Mouse (Mus musculus) midbrain, postnatal 0 days (tissue): ENCODE results near the gene Bax. TPM values are rescaled to one million over a fixed set of nuclear protein-coding genes. Genes with fewer than 3 reads are reported as not detected.
"Not testable (repeated sequence)": the region's sequence is repeated elsewhere in the genome, so short reads cannot be mapped to it uniquely, and the experiment has no call there.

Experiments used
- ATAC-seq: fragments of 200-750 bp; cut with Nextera tagmentation; 2 replicates; pipeline ENCODE4 v1.8.0; 2017; ENCODE audit warnings: moderate number of reproducible peaks, mild to moderate bottlenecking, moderate TSS enrichment, moderate library complexity; ENCODE audit not compliant: low FRiP score
- DNase-seq: peaks from one replicate; pipeline ENCODE4 v3.0.0-alpha.2; 2015; ENCODE audit warnings: low spot score
- H3K27ac ChIP-seq: fragments of 300-500 bp; sonication (generic); 2 replicates; pipeline ENCODE4 v1.5.1; 2014; ENCODE audit warnings: low read depth, mild to moderate bottlenecking, low read length, mixed read lengths
- H3K27me3 ChIP-seq: fragments of 300-500 bp; sonication (generic); 2 replicates; pipeline ENCODE4 v1.6.1; 2014; ENCODE audit warnings: low read length, control low read depth, mixed read lengths; ENCODE audit not compliant: insufficient read depth
- H3K36me3 ChIP-seq: fragments of 300-500 bp; sonication (generic); 2 replicates; pipeline ENCODE4 v1.6.1; 2014; ENCODE audit warnings: low read length, control low read depth, mixed read lengths; ENCODE audit not compliant: insufficient read depth
- H3K4me1 ChIP-seq: fragments of 300-500 bp; sonication (generic); 2 replicates; pipeline ENCODE4 v1.6.1; 2014; ENCODE audit warnings: mild to moderate bottlenecking, control low read depth, antibody characterized with exemption, low read length, mixed read lengths; ENCODE audit not compliant: insufficient read depth
- H3K4me2 ChIP-seq: fragments of 300-500 bp; sonication (generic); 2 replicates; pipeline ENCODE4 v1.6.1; 2014; ENCODE audit warnings: low read depth, mild to moderate bottlenecking, low read length, mixed read lengths; ENCODE audit not compliant: poor library complexity, severe bottlenecking
- H3K4me3 ChIP-seq: fragments of 300-500 bp; sonication (generic); 2 replicates; pipeline ENCODE4 v1.5.1; 2014; ENCODE audit warnings: low read depth, mild to moderate bottlenecking, low read length, moderate library complexity
- H3K9ac ChIP-seq: fragments of 300-500 bp; sonication (generic); replicated peaks from 2 replicates; pipeline ENCODE4 v1.6.1; 2014; ENCODE audit warnings: mild to moderate bottlenecking, low read length, moderate library complexity, mixed read lengths; ENCODE audit not compliant: poor library complexity, severe bottlenecking
- H3K9me3 ChIP-seq: fragments of 300-500 bp; sonication (generic); 2 replicates; pipeline ENCODE4 v1.6.1; 2016; ENCODE audit warnings: low read length, control low read depth
- CTCF ChIP-seq: IDR thresholded peaks from 2 replicates; pipeline ENCODE4 v1.5.1; 2016; ENCODE audit warnings: antibody characterized with exemption, mild to moderate bottlenecking
- WGBS: fragments of 180-500 bp; shearing (Covaris S2); extraction: QIAGEN DNeasy Blood & Tissue Kit; methylation state at CpG from one replicate; pipeline ENCODE4 v1.1.7; 2014; 5-methylcytosine and 5-hydroxymethylcytosine counted together
- polyA plus RNA-seq: library from polyadenylated mRNA; unstranded; fragments of >200 nt; fragmentation: Nextera tagmentation; extraction: Ambion mirVana; gene quantifications from 2 replicates; pipeline ENCODE4 v1.2.1, GENCODE M21; 2015
- total RNA-seq: library from RNA; depleted of rRNA; stranded (reverse); fragments of >200 nt; gene quantifications from 2 replicates; pipeline ENCODE4 v1.2.3, GENCODE M21; 2014

Gene Bax
- total and polyA plus RNA-seq, 2 experiments from 2014 or later, result 144 to 258 TPM

GRCm38 (mm10) chr7:45461326-45461725 lies 5.4 kb downstream of the Bax start:
- ATAC-seq, result no peak
- no peak for DNase-seq
- no peak overlapping the region for H3K4me2 ChIP-seq
- peak overlapping the region; percentile 82; the same call in 1 of the 2 replicates for H3K27ac ChIP-seq
- no peaks in the 10 kb centered on the region for H3K27me3 ChIP-seq
- H3K9ac ChIP-seq, result no peak overlapping the region
- peaks cover 25% of the 10 kb centered on the region for H3K36me3 ChIP-seq
- TF ChIP-seq CTCF, result no peak
- WGBS, result 60% methylated on average over 5 of the region's 5 CpGs
- H3K4me3 ChIP-seq, result no peak overlapping the region
- H3K9me3 ChIP-seq, result no peaks in the 10 kb centered on the region
- peaks cover 15% of the 10 kb centered on the region for H3K4me1 ChIP-seq

GRCm38 (mm10) chr7:45460860-45461314 lies 5.8 kb downstream of the Bax start:
- peaks cover 14% of the 10 kb centered on the region for H3K4me1 ChIP-seq
- H3K36me3 ChIP-seq, result peaks cover 27% of the 10 kb centered on the region
- no peak overlapping the region for H3K9ac ChIP-seq
- H3K4me2 ChIP-seq, result no peak overlapping the region
- H3K9me3 ChIP-seq, result no peaks in the 10 kb centered on the region
- ATAC-seq (no peak), DNase-seq (peak; percentile 72)
- no peak overlapping the region for H3K4me3 ChIP-seq
- H3K27me3 ChIP-seq, result no peaks in the 10 kb centered on the region
- 44% methylated on average over 13 of the region's 13 CpGs for WGBS
- H3K27ac ChIP-seq, result peak overlapping the region; percentile 82; the same call in 1 of the 2 replicates
- TF ChIP-seq CTCF, result no peak

DNA sequence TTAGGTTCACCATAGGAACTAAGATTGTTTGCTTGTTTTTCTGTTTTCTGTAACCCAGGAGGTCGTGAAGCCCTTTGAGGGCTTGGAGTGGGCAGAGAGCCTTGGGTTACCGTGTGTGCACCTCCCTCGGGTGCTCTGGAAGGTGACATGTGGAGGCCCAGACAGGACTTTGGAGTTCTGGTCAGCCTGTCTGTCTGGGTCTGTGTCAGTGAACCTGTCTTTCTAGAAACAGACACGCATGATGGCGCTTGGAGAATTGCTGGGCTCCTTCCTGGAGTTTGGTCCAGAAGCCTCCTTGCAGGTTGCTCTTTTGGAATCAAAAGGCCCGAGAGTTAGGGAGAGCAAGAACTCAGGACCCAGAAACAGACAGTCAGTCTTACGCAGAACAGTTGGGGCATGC lies 6.3 kb downstream of the Bax start:
- peaks cover 12% of the 10 kb centered on the region for H3K4me1 ChIP-seq
- ATAC-seq, result no peak; the same call in 1 of the 2 replicates

GRCm38 (mm10) chr7:45459564-45460140 lies 7.0 kb downstream of the Bax start, which contains the start of gene Ftl1:
Gene Ftl1 (minus strand): TSS chr7:45459884.
- peak within 1 kb of the TSS; percentile 83 for H3K9ac ChIP-seq
- H3K36me3 ChIP-seq, result peaks cover 37% of the 10 kb centered on the region
- DNase-seq (peak; percentile 100), ATAC-seq (peak; percentile 95)
- WGBS, result 1% methylated on average over 23 of the region's 37 CpGs
- H3K4me1 ChIP-seq, H3K27me3 ChIP-seq, H3K9me3 ChIP-seq: not testable (repeated sequence)
- H3K4me2 ChIP-seq, result peak within 1 kb of the TSS; percentile 74
- peak within 1 kb of the TSS; percentile 89 for H3K27ac ChIP-seq
- peak within 1 kb of the TSS; percentile 74 for H3K4me3 ChIP-seq

More for the DNA sequence above, 6.3 kb downstream of the Bax start:
- H3K9me3 ChIP-seq, result no peaks in the 10 kb centered on the region
- H3K4me3 ChIP-seq, result peak overlapping the region; percentile 74; the same call in 1 of the 2 replicates
- no peak for TF ChIP-seq CTCF
- H3K4me2 ChIP-seq, result peak overlapping the region; percentile 47
- peak overlapping the region; percentile 82 for H3K27ac ChIP-seq
- H3K9ac ChIP-seq, result no peak overlapping the region
- WGBS, result 70% methylated on average over 7 of the region's 7 CpGs
- peaks cover 32% of the 10 kb centered on the region for H3K36me3 ChIP-seq
- no peaks in the 10 kb centered on the region for H3K27me3 ChIP-seq
- no peak for DNase-seq

GRCm38 (mm10) chr7:45458748-45459563 lies 7.7 kb downstream of the Bax start:
- H3K27me3 ChIP-seq, result no peaks in the 10 kb centered on the region
- peak overlapping the region; percentile 74 for H3K4me2 ChIP-seq
- H3K9me3 ChIP-seq, result no peaks in the 10 kb centered on the region
- peak overlapping the region; percentile 74 for H3K4me3 ChIP-seq
- under 1% methylated on average over 41 of the region's 43 CpGs for WGBS
- peaks cover 10% of the 10 kb centered on the region for H3K4me1 ChIP-seq
- TF ChIP-seq CTCF, result no peak
- DNase-seq (peak; percentile 86), ATAC-seq (peak; percentile 81)
- peak overlapping the region; percentile 89 for H3K27ac ChIP-seq
- peak overlapping the region; percentile 83 for H3K9ac ChIP-seq
- peaks cover 41% of the 10 kb centered on the region for H3K36me3 ChIP-seq
